Mouse (Mus musculus) mouse embryonic stem cell (cell line): ENCODE measurements around the gene Ccm2l.

Experiments used
- in situ Hi-C, 2 experiments: fragments of 300-500 bp; cut with MboI; formaldehyde crosslinking; loops; 1 replicate in 1 of 2; 3 replicates in 1 of 2; pipeline ENCODE4 v1.14.3; 2019 to 2020; ENCODE audit warnings: low sequenced_read_pairs in 2 of 2, low pct_unique_long_range_greater_than_20kb in 1 of 2, mixed read lengths in 1 of 2; ENCODE audit not compliant: unreplicated experiment in 1 of 2

Ccm2l gene

DNA sequence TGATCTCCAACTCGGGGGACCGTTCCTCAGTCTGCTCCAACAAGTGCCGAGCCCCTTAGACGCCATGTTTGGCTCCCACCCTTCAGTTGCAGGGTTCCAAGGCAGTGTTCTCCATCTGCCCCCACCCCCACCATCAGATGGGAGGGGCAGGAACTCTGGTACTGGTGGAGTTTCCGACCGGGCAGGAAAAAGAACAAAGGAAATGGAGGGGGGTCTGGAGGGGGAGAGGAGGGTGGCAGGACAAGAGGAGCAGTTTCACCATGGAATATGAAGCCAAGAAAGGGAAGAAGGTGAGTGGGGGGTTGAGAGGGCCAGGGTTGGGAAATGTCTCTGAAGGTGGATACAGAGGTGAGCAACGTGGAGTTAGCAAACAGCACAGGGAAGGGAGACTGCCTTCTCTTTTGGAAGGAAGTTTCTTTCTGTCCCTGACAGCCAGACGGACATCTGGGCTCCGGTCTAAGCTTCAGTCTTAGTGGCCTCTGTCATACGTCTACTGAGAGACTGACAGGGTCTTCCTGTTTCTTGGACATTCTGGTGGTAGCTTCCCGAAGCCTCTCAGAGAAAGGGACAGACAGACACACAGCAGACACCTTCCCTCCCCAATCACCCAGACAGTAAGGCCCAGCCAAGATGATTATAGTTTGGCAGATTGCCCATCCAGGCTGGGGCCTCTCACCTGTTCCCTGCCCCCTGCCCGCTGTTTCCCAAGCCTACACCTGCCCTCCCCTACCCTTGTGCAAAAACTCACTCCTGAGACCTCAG, at the start of gene Ccm2l:
TSS of gene Ccm2l (plus strand) at position 209 of the 762 bp plus-strand sequence.
- in situ Hi-C loops = no loop called here

DNA sequence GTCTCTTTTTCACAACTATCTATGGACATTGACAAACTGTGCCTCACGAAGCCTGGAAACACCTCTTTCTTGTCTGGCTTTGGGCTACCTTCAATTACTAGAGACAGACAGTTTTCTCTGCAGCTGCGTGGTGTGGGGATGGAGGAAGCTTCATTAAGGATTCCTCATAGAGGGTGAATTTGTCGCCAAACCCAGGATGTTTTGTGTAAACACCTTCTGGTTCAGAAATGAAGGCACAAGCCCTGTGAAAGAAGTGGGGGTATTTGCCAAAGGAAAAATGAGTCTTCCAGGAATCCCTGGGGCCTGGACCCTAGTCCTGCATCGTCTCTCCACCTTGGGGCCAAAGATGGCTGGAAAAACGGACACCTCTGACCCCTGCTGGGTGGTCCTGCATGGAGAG, 49.0 kb upstream of the Ccm2l start:
- in situ Hi-C loops = no loop called here

DNA sequence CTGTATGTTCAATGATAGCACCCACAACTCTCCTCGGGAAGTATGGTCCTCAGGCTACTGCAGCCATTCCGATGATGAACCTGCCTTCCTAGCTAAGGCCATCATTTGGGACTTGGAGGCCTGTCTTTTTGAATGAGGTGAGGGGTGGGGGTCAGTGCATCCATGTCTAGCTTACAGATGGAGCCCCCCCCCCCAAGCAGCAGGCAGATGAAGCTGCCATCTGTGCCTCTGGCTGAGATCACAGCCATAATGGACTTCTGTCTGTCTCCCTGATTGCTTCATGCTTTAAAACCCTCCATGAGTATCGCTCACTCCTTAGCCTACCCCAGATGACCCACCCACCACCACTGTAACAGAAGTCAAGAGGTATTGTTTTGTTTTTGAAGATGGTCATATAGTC, 46.4 kb upstream of the Ccm2l start:
- in situ Hi-C loops = no loop called here

DNA sequence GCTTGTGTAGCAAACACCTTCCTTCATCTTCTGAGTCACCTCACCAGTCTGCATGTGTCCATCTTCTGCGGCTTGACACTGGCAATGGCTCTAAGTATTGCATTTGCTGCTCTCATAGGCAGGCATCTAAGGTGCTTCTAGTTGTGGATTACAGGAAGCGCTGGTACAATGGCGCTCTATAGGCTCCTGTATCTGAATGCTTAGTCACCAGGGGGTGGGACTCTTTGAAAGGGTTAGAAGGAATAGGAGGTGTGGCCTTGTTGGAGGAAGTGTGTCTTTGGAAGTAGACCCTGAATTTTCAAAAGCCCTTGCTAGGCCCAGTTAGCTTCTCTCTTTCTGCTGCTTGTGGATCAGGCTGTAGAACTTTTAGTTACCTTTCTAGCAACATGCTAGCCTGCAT, 44.6 kb upstream of the Ccm2l start:
- in situ Hi-C loops = no loop called here

DNA sequence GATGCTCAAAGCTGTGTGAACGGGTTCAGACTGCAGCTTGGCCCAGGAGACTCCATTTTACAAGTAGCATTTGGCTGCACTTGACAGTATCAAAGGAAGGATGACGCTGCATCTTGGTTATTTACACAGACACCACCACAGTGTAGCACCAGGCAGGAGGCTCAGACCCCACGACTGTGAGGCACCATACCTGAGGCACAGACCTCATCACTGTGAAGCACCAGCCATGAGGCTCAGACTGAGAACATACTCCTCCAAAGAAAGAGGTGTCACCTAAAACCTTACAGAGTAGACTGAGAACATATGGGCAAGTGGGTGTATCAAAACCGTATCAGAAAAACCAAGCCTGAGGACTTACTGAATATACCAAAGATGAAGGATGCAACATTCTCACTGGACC, 42.9 kb upstream of the Ccm2l start:
- in situ Hi-C loops = no loop called here

DNA sequence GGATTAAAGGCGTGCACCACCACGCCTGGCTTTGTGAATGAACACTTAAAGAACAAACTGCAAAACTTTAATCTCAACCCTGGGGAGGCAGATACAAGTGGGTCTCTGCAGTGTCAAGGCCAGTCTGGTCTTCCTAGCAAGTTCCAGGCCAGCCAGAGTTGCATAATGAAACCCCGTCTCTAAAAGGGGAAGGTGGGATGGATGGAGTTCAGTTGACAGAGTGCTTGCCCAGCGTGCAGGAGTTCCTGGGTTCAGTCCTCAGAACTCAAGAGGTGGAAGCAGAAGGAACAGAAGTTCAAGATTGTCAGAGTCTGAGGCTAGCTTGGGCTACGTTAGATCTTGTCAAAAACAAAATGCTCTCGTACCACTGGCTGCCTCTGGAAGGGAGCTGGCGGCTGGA, 39.7 kb upstream of the Ccm2l start:
- in situ Hi-C loops = no loop called here

DNA sequence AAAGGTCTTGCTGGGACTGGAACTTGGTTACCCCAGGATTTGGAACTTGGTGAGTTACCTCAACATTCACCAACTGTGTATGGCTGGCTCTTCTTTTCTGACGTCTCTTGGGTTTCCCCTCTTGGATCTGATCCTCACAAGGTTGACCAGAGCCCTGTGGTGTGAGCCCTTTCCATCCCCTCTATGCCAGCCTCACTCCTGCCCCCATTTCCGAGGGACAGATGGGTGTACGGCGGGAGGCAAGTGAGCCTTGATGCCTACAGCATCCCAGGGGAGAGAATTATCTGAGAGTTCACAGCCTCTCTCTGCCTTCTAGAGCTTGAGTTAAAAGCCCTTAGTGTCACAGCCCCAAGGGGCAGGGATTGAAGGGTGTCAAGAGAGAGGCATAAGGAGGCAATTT, 38.3 kb upstream of the Ccm2l start:
- in situ Hi-C loops = no loop called here

DNA sequence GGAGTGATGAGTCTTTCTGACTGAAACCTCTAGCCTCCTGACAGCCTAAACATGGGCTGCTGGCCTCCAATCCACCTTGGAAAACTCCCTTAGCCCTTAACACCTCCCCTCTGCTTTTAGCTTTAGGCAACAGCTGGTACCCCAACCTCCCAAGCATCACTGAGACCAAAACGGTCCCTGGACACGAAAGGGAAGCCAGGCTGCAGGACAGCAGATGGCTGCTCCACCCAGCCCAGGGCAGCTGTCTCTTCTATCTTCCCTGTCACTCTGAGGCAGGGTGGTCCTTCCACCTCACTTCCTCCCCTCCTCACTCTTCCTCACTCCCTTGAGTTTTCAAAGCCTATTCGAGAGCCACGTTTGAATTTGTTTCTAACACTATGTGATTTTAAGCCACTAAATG, 35.3 kb upstream of the Ccm2l start:
- in situ Hi-C loops = no loop called here

DNA sequence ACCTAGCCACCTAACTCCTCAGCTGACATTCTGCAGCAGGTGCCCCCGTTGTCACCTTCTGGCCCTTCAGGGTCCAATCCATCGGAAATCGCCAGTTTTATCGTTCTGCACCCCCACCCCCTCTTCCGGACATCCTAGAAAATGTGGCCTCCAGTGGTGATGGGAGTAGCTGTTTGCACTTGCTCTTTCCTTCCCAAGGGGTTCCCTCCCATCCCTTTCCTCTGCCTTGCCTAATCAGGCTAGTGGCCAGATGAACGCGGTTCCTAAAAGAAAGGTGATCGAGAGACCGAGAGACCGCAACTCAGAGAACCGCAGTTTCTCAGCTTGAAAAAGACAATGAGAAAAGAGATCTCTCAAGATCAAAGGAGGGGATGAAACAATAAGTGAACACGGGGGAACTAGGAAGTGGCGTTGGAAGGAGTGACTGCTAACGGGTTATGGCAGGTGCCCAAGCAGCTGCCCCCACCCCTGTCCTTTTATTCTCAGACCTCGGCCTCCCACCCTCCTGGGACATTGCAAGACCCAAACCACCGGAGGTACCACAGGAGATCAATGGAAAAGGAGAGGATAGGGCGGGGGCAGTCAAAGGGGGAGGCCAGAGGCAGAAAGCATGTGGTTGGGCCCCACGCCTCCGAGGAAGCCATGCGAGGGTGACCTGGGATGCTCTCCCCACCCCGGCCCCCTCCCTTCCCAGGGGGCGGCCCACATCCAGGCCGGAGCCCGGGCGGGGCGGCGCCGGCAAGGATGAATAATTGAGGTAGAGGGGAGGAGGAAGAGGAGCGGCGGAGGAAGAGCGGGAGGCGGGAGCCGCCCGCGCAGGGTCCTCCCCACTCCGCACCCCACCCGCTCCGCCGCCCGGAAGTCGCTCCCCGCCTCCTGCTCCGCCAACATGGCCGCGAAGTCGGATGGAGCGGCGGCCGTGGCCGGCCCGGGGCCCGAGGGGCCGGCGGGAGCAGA, 34.4 kb upstream of the Ccm2l start, which contains the start of gene Xkr7:
TSS of gene Xkr7 (plus strand) at position 727 of the 957 bp plus-strand sequence.
- in situ Hi-C loops = no loop called here

DNA sequence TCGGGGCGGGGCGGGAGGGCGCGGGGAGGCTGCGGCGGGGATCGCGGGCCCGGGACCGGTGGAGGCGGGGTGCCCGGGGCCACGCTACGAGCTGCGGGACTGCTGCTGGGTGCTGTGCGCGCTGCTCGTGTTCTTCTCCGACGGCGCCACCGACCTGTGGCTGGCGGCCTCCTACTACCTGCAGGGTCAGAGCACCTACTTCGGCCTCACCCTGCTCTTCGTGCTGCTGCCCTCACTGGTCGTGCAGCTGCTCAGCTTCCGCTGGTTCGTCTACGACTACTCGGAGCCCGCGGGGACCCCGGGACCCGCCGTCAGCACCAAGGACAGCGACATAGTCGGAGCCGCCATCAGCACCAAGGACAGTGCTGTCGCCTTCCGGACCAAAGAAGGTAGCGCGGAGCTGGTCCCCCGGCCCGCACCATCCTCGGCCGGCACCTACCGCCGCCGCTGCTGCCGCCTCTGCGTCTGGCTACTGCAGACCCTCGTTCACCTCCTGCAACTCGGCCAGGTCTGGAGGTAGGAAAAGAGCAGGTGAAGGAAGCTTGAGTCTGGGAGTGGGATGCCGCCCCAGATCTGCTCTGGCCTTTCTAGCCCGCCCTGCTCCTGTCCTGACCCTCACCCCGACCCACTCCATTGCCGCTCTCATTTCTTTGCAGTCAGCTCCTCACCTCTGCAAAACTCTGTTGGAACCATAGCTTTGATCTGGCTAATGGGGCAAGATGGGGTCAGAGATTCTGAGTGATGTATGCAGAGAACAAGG, 33.5 kb upstream of the Ccm2l start:
- in situ Hi-C loops = no loop called here

DNA sequence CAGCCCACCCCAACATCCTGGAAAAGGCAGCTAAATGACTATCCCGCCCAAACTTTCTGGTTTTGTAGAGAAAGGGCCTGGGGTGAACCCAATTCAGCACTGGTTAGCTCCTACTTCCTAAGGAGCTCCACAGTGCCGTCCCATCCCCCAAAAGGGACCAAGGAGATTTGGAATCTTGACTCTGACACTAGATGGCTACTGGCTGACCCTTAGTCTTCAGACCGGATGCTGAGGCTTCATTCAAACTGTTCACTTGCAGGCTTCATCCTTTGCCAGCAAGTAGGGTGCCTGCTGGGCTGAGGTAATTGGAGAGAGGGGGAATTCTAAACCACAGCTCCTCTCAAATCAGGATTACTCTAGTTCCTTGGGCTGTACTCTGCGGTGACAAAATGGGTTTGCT, 32.8 kb upstream of the Ccm2l start:
- in situ Hi-C loops = no loop called here

DNA sequence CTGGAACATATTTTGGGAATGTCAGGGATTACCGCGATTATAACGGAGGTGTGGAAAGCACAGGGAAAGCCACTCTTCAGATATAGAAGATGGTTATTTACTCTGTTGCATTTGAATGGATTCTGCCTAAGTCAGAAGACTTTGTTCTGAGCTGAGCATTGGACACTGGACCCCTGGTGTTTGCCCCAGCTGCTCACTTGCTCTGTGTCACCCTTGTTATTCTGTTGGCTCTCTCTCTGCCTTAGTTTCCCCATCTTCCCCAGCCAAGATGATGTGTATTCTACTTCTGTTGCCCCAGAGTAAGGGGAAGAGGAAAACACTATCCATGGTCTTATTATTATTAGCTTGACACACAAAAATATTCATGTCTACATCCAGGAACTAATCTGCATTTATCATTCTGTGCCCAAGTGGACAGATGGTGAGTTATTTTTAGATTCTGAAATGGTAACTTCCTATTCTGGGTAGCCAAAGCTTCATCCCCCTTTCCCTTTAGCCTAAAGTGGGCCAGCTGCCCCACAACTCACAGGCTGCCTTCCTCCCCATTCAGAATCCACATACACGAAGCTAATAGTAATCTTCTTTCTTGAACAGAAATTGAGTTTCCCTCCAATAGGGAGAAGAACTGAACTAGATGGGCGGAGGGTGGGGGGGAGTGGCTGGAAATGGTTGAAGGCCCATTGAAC, 32.1 kb upstream of the Ccm2l start:
- in situ Hi-C loops = no loop called here

DNA sequence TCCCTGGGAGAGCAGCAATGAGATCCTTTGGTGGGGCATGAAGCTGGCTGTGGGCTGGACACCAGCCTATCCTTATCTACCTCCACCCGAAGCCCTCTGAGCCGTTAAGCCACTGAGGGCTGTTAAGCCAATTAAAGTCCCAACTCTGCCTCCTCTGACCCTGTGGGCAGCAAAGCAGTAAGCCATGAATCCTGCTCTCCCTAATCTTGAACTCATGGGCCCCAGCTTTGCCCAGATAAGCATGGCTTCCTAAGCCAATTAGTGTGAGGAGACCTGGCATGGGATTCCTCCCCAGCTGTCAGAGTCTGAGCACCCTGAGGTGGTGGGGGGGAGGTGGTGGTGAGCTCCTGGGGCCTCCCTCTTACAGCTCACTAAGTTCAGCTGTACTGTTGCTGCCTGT, 29.1 kb upstream of the Ccm2l start:
- in situ Hi-C loops = no loop called here

DNA sequence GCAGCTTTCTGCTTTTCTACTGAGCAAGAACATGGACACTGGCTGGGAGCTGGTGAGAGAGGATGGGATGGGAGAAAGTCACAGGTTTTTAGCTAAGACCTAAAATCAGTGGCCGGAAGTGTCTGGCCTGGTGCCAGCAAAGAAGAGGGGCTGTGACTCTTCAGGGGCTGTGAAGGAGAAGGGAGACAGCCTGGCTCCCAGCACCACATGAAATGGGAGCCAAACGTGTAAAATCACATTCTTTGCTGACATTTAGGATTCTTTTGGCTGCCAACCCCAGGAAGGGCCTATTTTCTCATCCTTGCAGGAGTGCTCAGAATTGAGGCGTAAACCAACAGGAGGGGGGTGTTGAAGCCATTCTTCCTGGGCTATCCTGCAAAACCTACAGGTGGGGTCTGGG, 21.9 kb upstream of the Ccm2l start:
- in situ Hi-C loops = loop anchor here in 1 of 2 experiments (10.0 kb wide), 1 partner anchor 129 kb away; the partner anchor contains the start of gene Mylk2

DNA sequence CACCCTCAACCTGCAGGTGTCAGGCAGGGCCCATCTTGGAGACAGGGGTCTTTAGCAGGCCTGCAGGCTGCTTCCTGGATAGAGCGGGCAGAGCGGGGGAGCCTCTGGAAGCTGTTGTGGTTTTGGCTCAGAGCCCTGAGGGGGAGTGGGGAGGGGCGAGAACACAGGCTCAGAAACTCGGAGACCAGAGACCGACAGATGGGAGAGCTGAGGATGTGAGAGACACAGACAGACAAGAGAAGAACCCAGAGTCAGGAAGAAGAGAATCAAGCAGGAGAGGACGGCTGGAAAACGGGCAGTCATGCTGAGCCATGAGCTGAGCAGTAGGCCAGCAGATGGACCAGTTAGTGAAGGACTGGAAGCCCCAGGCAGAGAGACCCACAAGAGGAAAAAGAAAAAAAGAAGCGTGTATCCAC, 19.9 kb upstream of the Ccm2l start:
- in situ Hi-C loops = loop anchor here in 1 of 2 experiments (10.0 kb wide), 1 partner anchor 131 kb away; the partner anchor contains the start of gene Mylk2

DNA sequence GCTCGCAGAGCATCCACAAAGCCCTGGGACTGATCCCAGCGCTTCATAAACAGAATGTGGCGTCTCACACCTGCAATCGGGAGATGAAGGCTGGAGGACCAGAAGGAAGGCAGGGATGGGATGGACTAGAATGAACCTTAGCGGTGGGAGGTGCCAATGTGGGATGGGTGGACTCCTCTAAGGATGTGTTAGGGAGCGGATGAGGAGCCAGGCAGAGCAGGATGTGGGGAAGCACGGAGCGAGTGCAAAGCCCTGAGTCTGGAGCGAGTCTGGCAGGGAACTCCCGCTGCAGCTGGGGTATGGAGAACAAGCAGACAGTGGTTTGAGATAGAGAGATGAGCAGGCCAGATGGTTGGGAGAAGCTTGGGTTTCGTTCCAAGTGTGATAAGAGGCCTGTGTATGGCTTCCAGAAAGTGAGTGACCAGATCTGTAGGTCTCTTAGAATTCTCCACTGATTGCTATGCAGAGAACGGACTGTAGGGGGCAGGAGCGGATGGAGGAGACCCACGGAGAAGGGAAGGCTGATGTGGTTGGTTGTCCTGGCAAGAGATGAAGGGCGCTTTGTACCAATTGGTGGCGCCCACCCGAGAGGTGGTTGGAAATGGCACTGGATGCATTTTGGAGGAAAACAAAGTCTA, 17.8 kb upstream of the Ccm2l start:
- in situ Hi-C loops = loop anchor here in 1 of 2 experiments (10.0 kb wide), 1 partner anchor 133 kb away; the partner anchor contains the start of gene Mylk2

DNA sequence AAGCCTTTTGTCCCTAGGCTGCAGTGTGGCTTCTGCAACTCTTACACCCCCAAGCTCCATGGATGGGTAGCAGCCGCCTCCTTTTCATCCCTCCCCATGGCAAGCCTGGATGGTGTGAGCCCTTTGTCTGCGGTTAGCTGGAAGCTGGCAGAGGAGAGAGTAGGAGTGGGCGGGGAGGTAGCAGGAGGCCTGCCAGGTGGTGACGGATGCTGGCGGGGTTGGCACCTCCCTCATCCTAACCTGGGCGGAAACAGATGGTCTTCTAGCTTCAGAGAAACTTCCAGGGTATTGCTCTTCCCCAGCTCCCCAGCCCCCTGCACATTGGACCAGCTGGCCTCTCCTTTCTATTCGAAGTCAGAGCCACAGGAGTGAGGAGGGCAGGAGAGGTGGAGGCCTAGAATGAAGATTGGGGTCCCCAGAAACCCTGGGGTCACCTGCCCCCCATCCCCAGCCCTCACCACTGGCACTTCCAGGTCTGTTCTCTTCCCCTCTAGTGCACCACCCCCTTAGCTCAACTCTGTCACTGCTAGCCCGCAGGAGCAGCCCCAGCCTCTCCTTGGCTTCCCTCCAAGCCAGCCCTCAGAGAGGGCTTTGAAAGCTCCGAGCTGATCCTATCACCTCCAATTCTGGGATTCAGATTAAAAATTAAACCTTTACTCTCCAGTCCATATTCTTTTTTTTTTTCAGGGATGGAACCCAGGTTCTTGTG, 16.3 kb upstream of the Ccm2l start:
- in situ Hi-C loops = loop anchor here in 1 of 2 experiments (10.0 kb wide), 1 partner anchor 135 kb away; the partner anchor contains the start of gene Mylk2
